ENCODE assay signal across 8 mouse cellular contexts in the genomic region with DNA sequence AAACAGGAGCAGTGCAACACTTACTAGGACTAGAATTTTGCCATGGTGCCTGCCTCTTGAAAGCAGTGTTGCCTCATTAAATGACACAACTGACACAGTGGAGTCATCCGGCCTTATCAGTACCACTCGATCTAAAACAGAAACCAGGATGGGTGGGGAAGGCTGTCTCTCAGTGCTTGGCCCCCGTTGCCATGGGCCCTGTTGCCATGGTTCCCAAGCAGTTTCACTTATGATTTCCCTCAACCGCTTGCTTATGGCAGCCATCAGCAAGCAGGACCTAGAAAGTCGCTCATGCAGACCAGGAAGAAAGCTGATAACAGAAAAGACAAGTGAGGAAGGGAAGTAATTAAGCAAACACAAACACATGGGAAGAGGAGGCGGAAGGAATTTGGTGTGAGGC. TPM values are rescaled to one million over a fixed set of nuclear protein-coding genes. Genes with fewer than 3 reads are reported as not detected.
DNase-seq lines count a peak whose midpoint lies in the region; ATAC-seq and TF ChIP-seq lines count a peak whose summit lies in the region.

No protein-coding gene starts in this region.

- no peak overlapping the region for H3K27ac ChIP-seq in kidney, adult 2 months (ENCODE audit: insufficient read depth, low read depth, low read length)
- no peak overlapping the region for H3K27ac ChIP-seq in kidney, embryonic 15.5 days
- H3K27ac ChIP-seq in heart, embryonic 16.5 days (ENCODE audit: low read length), result no peak overlapping the region; the same call in 1 of the 2 replicates
- no peak overlapping the region for H3K27ac ChIP-seq in thymus, adult 2 months (ENCODE audit: control insufficient read depth, insufficient read depth, low read length)

- no peaks in the 10 kb centered on the region for H3K4me1 ChIP-seq in kidney, adult 2 months (ENCODE audit: control insufficient read depth, insufficient read depth, low read length)
- no peaks in the 10 kb centered on the region; the same call in 1 of the 2 replicates for H3K4me1 ChIP-seq in kidney, embryonic 15.5 days
- peaks cover 10% of the 10 kb centered on the region for H3K4me1 ChIP-seq in heart, embryonic 16.5 days (ENCODE audit: control insufficient read depth, insufficient read depth, low read length)
- peaks cover 4% of the 10 kb centered on the region for H3K4me1 ChIP-seq in thymus, adult 2 months (replicated peaks; ENCODE audit: control insufficient read depth, insufficient read depth, low read length)

- intact Hi-C loops in left cerebral cortex, postnatal 4 days (cut with DNase I), result no loop called here

- TF ChIP-seq CTCF in kidney, adult 2 months (conservative IDR thresholded peaks at IDR 0.05; ENCODE audit: insufficient read depth, insufficient read length, low read depth, low read length), result no peak
- no peak for TF ChIP-seq CTCF in thymus, adult 2 months (IDR thresholded peaks at IDR 0.05; ENCODE audit: borderline replicate concordance, control insufficient read depth, extremely low read depth, insufficient read depth, low read length, poor library complexity)

- no peak overlapping the region for H3K9ac ChIP-seq in kidney, embryonic 15.5 days
- H3K9ac ChIP-seq in heart, embryonic 16.5 days (ENCODE audit: low read length), result no peak overlapping the region

- ATAC-seq in kidney, embryonic 15.5 days (replicated peaks; ENCODE audit: low FRiP score), result no peak
- ATAC-seq in heart, embryonic 16.5 days (replicated peaks; ENCODE audit: extremely low read depth, insufficient read depth, low FRiP score), result peak; percentile 45
- ATAC-seq in megakaryocyte, adult 5-6 weeks (ENCODE audit: poor library complexity, severe bottlenecking), result peak; percentile 79

- no peaks in the 10 kb centered on the region for H3K27me3 ChIP-seq in kidney, adult 2 months (replicated peaks; ENCODE audit: control insufficient read depth, insufficient read depth, low read length)
- H3K27me3 ChIP-seq in kidney, embryonic 15.5 days, result peaks cover 37% of the 10 kb centered on the region
- H3K27me3 ChIP-seq in heart, embryonic 16.5 days (ENCODE audit: control insufficient read depth, insufficient read depth, low read length), result no peaks in the 10 kb centered on the region
- no peaks in the 10 kb centered on the region for H3K27me3 ChIP-seq in thymus, adult 2 months (ENCODE audit: control insufficient read depth, insufficient read depth, low read length)

- no peak overlapping the region for H3K4me3 ChIP-seq in kidney, adult 2 months (ENCODE audit: insufficient read depth, low read depth, low read length)
- H3K4me3 ChIP-seq in kidney, embryonic 15.5 days (replicated peaks), result no peak overlapping the region
- no peak overlapping the region for H3K4me3 ChIP-seq in heart, embryonic 16.5 days (ENCODE audit: low read length)
- H3K4me3 ChIP-seq in thymus, adult 2 months (ENCODE audit: control insufficient read depth, insufficient read depth, low read length), result no peak overlapping the region

- 50% methylated on average over 6 of the region's 6 CpGs for WGBS in kidney, adult 2 months
- WGBS in kidney, embryonic 15.5 days, result 45% methylated on average over 6 of the region's 6 CpGs
- WGBS in heart, embryonic 16.5 days, result 39% methylated on average over 6 of the region's 6 CpGs
- 15% methylated on average over 6 of the region's 6 CpGs for WGBS in thymus, adult 2 months

- no peak for TF ChIP-seq POLR2A in kidney, adult 2 months (IDR thresholded peaks at IDR 0.05; ENCODE audit: low read depth, low read length)
- no peak for TF ChIP-seq POLR2A in thymus, adult 2 months (IDR thresholded peaks at IDR 0.05; ENCODE audit: control insufficient read depth, extremely low read depth, insufficient read depth, low read length, poor library complexity)

- no peaks in the 10 kb centered on the region for H3K36me3 ChIP-seq in kidney, adult 2 months (ENCODE audit: control insufficient read depth, insufficient read depth, low read length)
- H3K36me3 ChIP-seq in kidney, embryonic 15.5 days, result no peaks in the 10 kb centered on the region
- H3K36me3 ChIP-seq in heart, embryonic 16.5 days (ENCODE audit: control insufficient read depth, insufficient read depth), result no peaks in the 10 kb centered on the region
- H3K36me3 ChIP-seq in thymus, adult 2 months (ENCODE audit: control insufficient read depth, insufficient read depth, low read length), result no peaks in the 10 kb centered on the region

- no peak overlapping the region for H3K4me2 ChIP-seq in kidney, embryonic 15.5 days
- H3K4me2 ChIP-seq in heart, embryonic 16.5 days (ENCODE audit: low read depth, low read length), result no peak overlapping the region

- no peaks in the 10 kb centered on the region for H3K9me3 ChIP-seq in kidney, embryonic 15.5 days (replicated peaks)
- no peaks in the 10 kb centered on the region for H3K9me3 ChIP-seq in heart, embryonic 16.5 days (replicated peaks; ENCODE audit: control insufficient read depth, low read length)

- DNase-seq in kidney, adult 2 months, result peak; percentile 67
- peak; percentile 88 for DNase-seq in T-cell, adult 2 months (ENCODE audit: low spot score)
- peak; percentile 40 for DNase-seq in thymus, adult 2 months
- DNase-seq in left cerebral cortex, postnatal 4 days, result no peak
- no peak for DNase-seq in cerebellum, adult 8-10 months

RNA-seq across cellular contexts. Expression of a gene that starts 39.3 kb away (rescaled TPM):
- polyA plus RNA-seq in kidney, adult 2 months (2012; rRNA removed), result 9.7 and 11.9 TPM in 2 replicates
- 2.5 and 2.8 TPM in 2 replicates for polyA plus RNA-seq in kidney, embryonic 15.5 days (2015; fragmentation: Nextera tagmentation; extraction: Ambion mirVana)
- 0.42 and 1.5 TPM in 2 replicates for polyA plus RNA-seq in heart, embryonic 16.5 days (2015; fragmentation: Nextera tagmentation; extraction: Ambion mirVana)
- total RNA-seq in megakaryocyte, adult 5-6 weeks (2015), result 3.3 and 4.2 TPM in 2 replicates
- 4.0 and 4.2 TPM in 2 replicates for total RNA-seq in megakaryocyte, adult 5-6 weeks (2017)
- polyA plus RNA-seq in thymus, adult 2 months (2012; rRNA removed), result 2.7 and 4.0 TPM in 2 replicates
- total RNA-seq in left cerebral cortex, postnatal 4 days (2021), result 10 to 100 TPM; 14.0 to 17.3 TPM

Comparison
In these comparisons a context has a peak if more than half of its experiments do, and no peak if none do; other contexts are left out.
1. DNase-seq: peak in kidney, adult 2 months (single experiment), T-cell, adult 2 months (single experiment) and thymus, adult 2 months (single experiment); none in left cerebral cortex, postnatal 4 days (single experiment) and cerebellum, adult 8-10 months (single experiment).